Mouse (Mus musculus) cerebellum, adult 8-10 months (tissue): ENCODE measurements at regions not wholly inside any gene's neighbourhood (a gene's known extent, or its start where the extent isn't known, plus 50 kb on each side); places are given as distances from the start of the nearest gene placed in this dataset.

ENCODE experiments used
- DNase-seq: peaks from one replicate; pipeline ENCODE4 v3.0.0; 2022

- no peak for DNase-seq
These were observed 92.7 kb upstream of the Sash1 start for GRCm38 (mm10) chr10:8978595-8978994.

- no peak for DNase-seq
These were observed 88.1 kb upstream of the Sash1 start for GRCm38 (mm10) chr10:8973934-8974333.

- no peak for DNase-seq
These were observed 87.1 kb upstream of the Sash1 start for GRCm38 (mm10) chr10:8972789-8973551.

- no peak for DNase-seq
These were observed 84.9 kb upstream of the Sash1 start for GRCm38 (mm10) chr10:8970807-8971206.

- no peak for DNase-seq
These were observed 83.7 kb upstream of the Sash1 start for GRCm38 (mm10) chr10:8969586-8969985.

GRCm38 (mm10) chr10:8969016-8969415 lies 83.1 kb upstream of the Sash1 start:
- DNase-seq = no peak

GRCm38 (mm10) chr10:8968276-8968923 lies 82.5 kb upstream of the Sash1 start:
- DNase-seq = no peak

- DNase-seq = no peak
These were observed 77.1 kb upstream of the Sash1 start for GRCm38 (mm10) chr10:8962921-8963320.

- no peak for DNase-seq
These were observed 75.2 kb upstream of the Sash1 start for GRCm38 (mm10) chr10:8960964-8961675.

GRCm38 (mm10) chr10:8960275-8960960 lies 74.5 kb upstream of the Sash1 start:
- no peak for DNase-seq

GRCm38 (mm10) chr10:8955499-8956211 lies 69.8 kb upstream of the Sash1 start:
- peak; percentile 8 for DNase-seq

- no peak for DNase-seq
These were observed 68.1 kb upstream of the Sash1 start for GRCm38 (mm10) chr10:8954003-8954402.

GRCm38 (mm10) chr10:8952922-8953321 lies 67.1 kb upstream of the Sash1 start:
- DNase-seq = no peak

- DNase-seq = no peak
These were observed 66.1 kb upstream of the Sash1 start for GRCm38 (mm10) chr10:8951937-8952336.

GRCm38 (mm10) chr10:8951236-8951825 lies 65.5 kb upstream of the Sash1 start:
- no peak for DNase-seq

GRCm38 (mm10) chr10:8948227-8948626 lies 62.4 kb upstream of the Sash1 start:
- DNase-seq = no peak

- no peak for DNase-seq
These were observed 59.4 kb upstream of the Sash1 start for GRCm38 (mm10) chr10:8945195-8945751.

GRCm38 (mm10) chr10:8944586-8944985 lies 58.7 kb upstream of the Sash1 start:
- no peak for DNase-seq

- DNase-seq = no peak
These were observed 57.8 kb upstream of the Sash1 start for GRCm38 (mm10) chr10:8943698-8944097.

- DNase-seq = no peak
These were observed 57.1 kb upstream of the Sash1 start for GRCm38 (mm10) chr10:8942967-8943471.

- no peak for DNase-seq
These were observed 50.5 kb upstream of the Sash1 start for GRCm38 (mm10) chr10:8936369-8936768.
